Mouse (Mus musculus) bone marrow macrophage, adult 2 months (primary cell): Measurements from ENCODE around the gene Vps45. TPM values are rescaled to one million over a fixed set of nuclear protein-coding genes. Genes with fewer than 3 reads are reported as not detected.

Source experiments
- H3K27ac ChIP-seq: 2 replicates; pipeline ENCODE4 v1.5.1; 2012; ENCODE audit warnings: low read depth, low read length; ENCODE audit not compliant: insufficient read depth
- H3K4me1 ChIP-seq: 2 replicates; pipeline ENCODE4 v1.6.1; 2012; ENCODE audit warnings: low read length; ENCODE audit not compliant: control insufficient read depth, insufficient read depth
- H3K4me3 ChIP-seq: 2 replicates; pipeline ENCODE4 v1.5.1; 2012; ENCODE audit warnings: mild to moderate bottlenecking, low read length, moderate library complexity; ENCODE audit not compliant: insufficient read depth
- CTCF ChIP-seq: IDR thresholded peaks from 2 replicates; pipeline ENCODE4 v1.5.1; 2012; ENCODE audit warnings: low read depth, mild to moderate bottlenecking, low read length, moderate library complexity
- POLR2A ChIP-seq: IDR thresholded peaks from 2 replicates; pipeline ENCODE4 v1.6.1; 2012; ENCODE audit warnings: mild to moderate bottlenecking, low read depth, low read length, borderline replicate concordance
- polyA plus RNA-seq: library from polyadenylated mRNA; stranded (reverse); fragments of >200 nt; gene quantifications from 2 replicates; pipeline ENCODE4 v1.2.4, GENCODE M21; 2012; ENCODE audit not compliant: missing spikeins, insufficient read depth, insufficient read length

The Vps45 gene
- polyA plus RNA-seq, 1 experiment: 22.9 TPM

DNA sequence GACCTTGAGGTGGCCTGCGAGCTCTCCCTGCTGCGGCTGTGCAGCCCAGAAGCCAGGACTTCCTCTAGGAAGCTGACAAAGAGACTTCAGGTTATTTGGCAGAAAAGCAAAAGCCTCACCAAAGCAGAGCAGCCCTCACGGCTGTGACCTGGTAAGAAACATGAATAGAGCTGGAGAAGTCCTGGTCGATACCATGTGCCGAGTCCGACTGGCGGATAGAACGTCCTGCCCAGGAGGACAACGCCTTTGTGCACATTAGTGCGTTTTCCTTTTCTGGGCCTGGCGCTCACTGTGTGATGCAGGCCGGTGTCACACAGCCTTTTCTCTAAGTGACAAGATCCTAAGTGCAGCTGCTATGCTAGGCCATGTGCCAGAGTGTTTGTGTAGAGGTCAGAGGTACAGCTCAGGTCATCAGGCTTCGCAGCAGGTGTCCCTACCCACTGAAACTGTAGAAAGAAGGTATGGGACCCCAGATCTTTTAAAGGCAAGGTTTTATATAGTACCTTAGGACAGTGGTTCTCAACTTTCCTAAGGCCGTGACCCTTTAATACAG lies 58.1 kb downstream of the Vps45 start:
- H3K4me1 ChIP-seq: peaks cover 60% of the 10 kb centered on the region
- H3K27ac ChIP-seq: peak overlapping the region; percentile 95
- TF ChIP-seq CTCF (no peak), POLR2A (no peak)
- no peak overlapping the region for H3K4me3 ChIP-seq

DNA sequence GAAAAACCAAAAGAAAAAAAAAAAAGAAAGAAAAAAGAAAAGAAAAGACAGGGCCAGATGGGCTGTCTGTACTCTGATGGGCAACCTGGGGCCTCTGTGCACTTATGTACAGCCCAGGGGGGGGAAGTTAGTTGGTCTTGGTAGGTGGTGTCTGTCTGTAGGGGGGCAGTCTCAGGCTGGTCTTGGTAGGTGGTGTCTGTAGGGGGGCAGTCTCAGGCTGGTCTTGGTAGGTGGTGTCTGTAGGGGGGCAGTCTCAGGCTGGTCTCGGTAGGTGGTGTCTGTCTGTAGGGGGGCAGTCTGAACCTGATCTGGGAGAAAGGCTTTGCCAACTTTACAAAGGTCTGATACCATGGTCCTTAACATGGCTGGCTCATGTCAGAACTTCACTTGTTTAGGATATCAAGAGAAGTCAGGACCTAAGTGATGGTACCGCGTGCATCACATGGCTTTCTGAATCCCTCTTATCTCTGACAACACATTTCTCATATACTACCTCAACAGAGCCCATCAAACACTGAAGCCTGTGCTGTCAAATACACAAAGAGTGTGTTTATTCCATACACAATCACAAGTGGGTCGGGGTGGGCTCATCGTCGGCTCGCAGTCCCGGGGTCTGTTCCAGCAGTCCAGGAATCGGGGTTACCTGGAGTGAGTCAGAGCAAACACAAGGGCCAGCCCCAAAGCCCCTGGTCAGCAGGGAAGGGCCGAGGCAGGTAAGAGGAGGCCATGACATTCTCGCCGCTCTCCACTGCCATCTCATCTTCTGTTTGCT lies 58.8 kb downstream of the Vps45 start:
- Histone ChIP-seq H3K27ac (peak overlapping the region; percentile 95), H3K4me1 (peaks cover 59% of the 10 kb centered on the region), H3K4me3 (no peak overlapping the region)
- no peak for TF ChIP-seq POLR2A
- TF ChIP-seq CTCF: no peak

DNA sequence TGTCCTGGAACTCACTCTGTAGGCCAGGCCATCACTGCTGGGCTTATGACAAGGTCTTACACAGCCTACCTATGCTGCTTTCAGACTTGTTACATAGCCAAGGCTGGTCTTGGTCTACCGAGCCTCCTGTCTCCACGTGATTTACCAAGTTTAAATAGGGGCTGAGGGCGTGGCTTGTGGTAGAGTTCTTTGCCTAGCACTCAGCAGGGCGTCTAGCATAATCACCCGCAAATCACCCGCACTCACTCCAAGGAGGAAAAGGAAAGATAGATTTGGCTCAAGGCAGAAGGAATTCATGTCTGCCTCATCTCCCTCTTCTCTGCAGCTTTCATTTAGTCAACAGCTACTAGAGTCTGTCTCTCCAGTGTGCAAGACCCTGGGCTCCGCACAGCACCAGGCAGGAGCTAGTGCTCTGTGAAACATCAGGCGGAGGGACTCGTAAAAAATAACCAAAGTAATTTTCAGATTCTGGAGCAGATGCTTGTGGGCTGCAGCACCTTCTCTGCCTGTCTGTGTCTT lies 61.0 kb downstream of the Vps45 start:
- TF ChIP-seq CTCF (no peak), POLR2A (no peak)
- H3K4me1 ChIP-seq: peaks cover 57% of the 10 kb centered on the region
- peak overlapping the region; percentile 92 for H3K4me3 ChIP-seq
- H3K27ac ChIP-seq: peak overlapping the region; percentile 88

GRCm38 (mm10) chr3:95996451-95997073 lies 61.7 kb downstream of the Vps45 start:
- Histone ChIP-seq H3K4me3 (peak overlapping the region; percentile 92), H3K27ac (peak overlapping the region; percentile 88), H3K4me1 (peaks cover 56% of the 10 kb centered on the region)
- TF ChIP-seq CTCF (no peak), POLR2A (no peak)

DNA sequence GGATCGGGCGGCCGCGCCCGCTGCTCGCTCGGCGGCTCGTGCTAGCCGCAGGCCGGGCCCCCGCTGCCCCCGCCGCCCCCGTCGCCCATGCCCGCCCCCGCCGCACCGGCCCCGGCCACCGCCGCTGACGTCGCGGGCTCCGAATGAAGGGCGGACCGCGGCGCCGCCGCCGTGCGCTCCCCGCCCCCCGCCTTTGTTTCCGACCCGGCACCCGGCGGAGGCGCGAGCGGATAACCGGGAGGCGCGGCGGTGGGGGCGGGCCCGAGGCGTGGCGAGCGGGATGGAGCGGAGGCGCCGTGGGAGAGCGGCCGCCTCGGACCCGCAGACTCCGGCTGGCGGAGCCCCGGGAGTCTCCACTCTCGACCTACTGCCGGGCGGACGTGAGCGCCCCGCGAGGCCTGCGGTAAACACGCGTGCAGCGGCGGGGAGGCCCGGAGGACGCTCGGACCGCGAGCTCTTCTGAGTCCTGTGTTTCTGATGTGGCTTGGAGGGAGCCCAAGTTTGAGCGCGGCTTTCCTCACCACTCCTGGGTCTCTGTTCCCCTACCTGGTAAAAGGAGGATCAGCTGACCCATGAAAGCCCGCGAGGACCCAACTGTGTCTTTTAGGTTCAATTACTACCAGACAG lies 62.4 kb downstream of the Vps45 start, which contains the start of gene Plekho1:
Gene Plekho1 (minus strand): TSS at position 200 of the 627 bp plus-strand sequence.
- Histone ChIP-seq H3K4me3 (peak within 1 kb of the TSS; percentile 92), H3K4me1 (peaks cover 62% of the 10 kb centered on the region), H3K27ac (peak within 1 kb of the TSS; percentile 98)
- TF ChIP-seq CTCF (no peak), POLR2A (peak; percentile 91)

GRCm38 (mm10) chr3:95994975-95995801 lies 63.1 kb downstream of the Vps45 start:
- no peak for TF ChIP-seq POLR2A
- no peak for TF ChIP-seq CTCF
- H3K27ac ChIP-seq: peak overlapping the region; percentile 98
- peak overlapping the region; percentile 92 for H3K4me3 ChIP-seq
- peaks cover 62% of the 10 kb centered on the region for H3K4me1 ChIP-seq

DNA sequence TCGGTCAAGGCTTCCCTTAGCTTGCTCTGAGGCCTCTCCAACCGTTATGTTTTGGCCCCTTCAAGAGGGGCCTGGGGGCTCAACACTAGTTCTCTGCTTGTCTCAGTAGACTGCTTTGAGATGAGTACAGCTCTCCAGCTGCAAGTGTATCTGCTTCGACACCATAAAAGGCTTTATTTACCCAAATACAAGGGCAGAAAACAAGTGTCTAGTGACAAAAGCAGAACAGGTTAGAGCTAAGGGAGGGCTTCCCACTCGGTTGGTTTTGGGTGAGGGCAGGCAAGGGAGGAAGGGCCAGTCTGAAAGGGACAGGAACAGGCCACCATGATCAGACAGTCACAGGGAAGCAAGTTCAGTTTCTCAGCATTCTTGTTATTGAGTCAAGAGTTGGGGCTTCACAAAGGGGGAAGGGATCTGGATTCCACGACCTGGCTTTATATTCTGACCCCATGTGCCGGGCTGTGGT lies 63.9 kb downstream of the Vps45 start:
- no peak for TF ChIP-seq CTCF
- no peak for TF ChIP-seq POLR2A
- Histone ChIP-seq H3K4me3 (peak overlapping the region; percentile 92), H3K27ac (peak overlapping the region; percentile 98), H3K4me1 (peaks cover 62% of the 10 kb centered on the region)

GRCm38 (mm10) chr3:95993881-95994280 lies 64.4 kb downstream of the Vps45 start:
- H3K4me3 ChIP-seq: peak overlapping the region; percentile 92
- peak overlapping the region; percentile 98 for H3K27ac ChIP-seq
- H3K4me1 ChIP-seq: peaks cover 62% of the 10 kb centered on the region
- peak; percentile 54 for TF ChIP-seq CTCF
- no peak for TF ChIP-seq POLR2A
